Mouse (Mus musculus): ENCODE results near the gene Duox2.
"Not testable (repeated sequence)": the region's sequence is repeated elsewhere in the genome, so short reads cannot be mapped to it uniquely, and the experiment has no call there.

Gene Duox2

GRCm38 (mm10) chr2:122298096-122298499, at the start of gene Duox2:
Gene Duox2, minus strand, starts transcription at chr2:122298449.
- CTCF ChIA-PET: no interaction called here

- CTCF ChIA-PET: interaction anchor here (0.6 kb wide), 1 partner anchor 362 kb away, joined by 4 read pairs; no protein-coding TSS in a partner anchor
Observed at GRCm38 (mm10) chr2:122347257-122347656, 49.0 kb upstream of the Duox2 start.

- CTCF ChIA-PET: not testable (repeated sequence)
Observed at GRCm38 (mm10) chr2:122346164-122346563, 47.9 kb upstream of the Duox2 start.

- CTCF ChIA-PET: no interaction called here
Observed at GRCm38 (mm10) chr2:122345106-122345893, 47.1 kb upstream of the Duox2 start.

GRCm38 (mm10) chr2:122337291-122337690, 39.0 kb upstream of the Duox2 start:
- CTCF ChIA-PET: no interaction called here

- CTCF ChIA-PET: no interaction called here
Observed at GRCm38 (mm10) chr2:122334170-122334569, 35.9 kb upstream of the Duox2 start.

GRCm38 (mm10) chr2:122332222-122332621, 34.0 kb upstream of the Duox2 start:
- CTCF ChIA-PET: no interaction called here

- CTCF ChIA-PET: not testable (repeated sequence)
Observed at GRCm38 (mm10) chr2:122330317-122330716, 32.1 kb upstream of the Duox2 start.

- CTCF ChIA-PET: no interaction called here
Observed at GRCm38 (mm10) chr2:122327986-122328385, 29.7 kb upstream of the Duox2 start.

GRCm38 (mm10) chr2:122325361-122325760, 27.1 kb upstream of the Duox2 start:
- CTCF ChIA-PET: no interaction called here

- CTCF ChIA-PET: no interaction called here
Observed at GRCm38 (mm10) chr2:122324586-122324985, 26.3 kb upstream of the Duox2 start.

- CTCF ChIA-PET: no interaction called here
Observed at GRCm38 (mm10) chr2:122323960-122324359, 25.7 kb upstream of the Duox2 start.

- CTCF ChIA-PET: no interaction called here
Observed at GRCm38 (mm10) chr2:122317384-122317783, 19.1 kb upstream of the Duox2 start.

GRCm38 (mm10) chr2:122315372-122315771, 17.1 kb upstream of the Duox2 start, which contains the start of gene Duox1:
Gene Duox1, plus strand, starts transcription at chr2:122315672.
- CTCF ChIA-PET: no interaction called here

GRCm38 (mm10) chr2:122313536-122313935, 15.3 kb upstream of the Duox2 start, which contains the start of gene Duoxa1:
Gene Duoxa1, minus strand, starts transcription at chr2:122313730.
- CTCF ChIA-PET: no interaction called here

- CTCF ChIA-PET: no interaction called here
Observed at GRCm38 (mm10) chr2:122312722-122313417, 14.6 kb upstream of the Duox2 start.

- CTCF ChIA-PET: no interaction called here
Observed at GRCm38 (mm10) chr2:122311561-122311960, 13.3 kb upstream of the Duox2 start.

GRCm38 (mm10) chr2:122309647-122310046, 11.4 kb upstream of the Duox2 start:
- CTCF ChIA-PET: interaction anchor here (1.7 kb wide), 1 partner anchor 57 kb away, joined by 3 read pairs; no protein-coding TSS in a partner anchor

GRCm38 (mm10) chr2:122306184-122306583, 7.9 kb upstream of the Duox2 start:
- CTCF ChIA-PET: no interaction called here

- CTCF ChIA-PET: no interaction called here
Observed at GRCm38 (mm10) chr2:122305097-122305892, 7.0 kb upstream of the Duox2 start.

- CTCF ChIA-PET: interaction anchor here (0.6 kb wide), 1 partner anchor 204 kb away, joined by 3 read pairs; no protein-coding TSS in a partner anchor
Observed at GRCm38 (mm10) chr2:122304544-122304943, 6.3 kb upstream of the Duox2 start.

Measured in spleen, embryonic (tissue).